ENCODE assay signal across 8 mouse cellular contexts in the genomic region with DNA sequence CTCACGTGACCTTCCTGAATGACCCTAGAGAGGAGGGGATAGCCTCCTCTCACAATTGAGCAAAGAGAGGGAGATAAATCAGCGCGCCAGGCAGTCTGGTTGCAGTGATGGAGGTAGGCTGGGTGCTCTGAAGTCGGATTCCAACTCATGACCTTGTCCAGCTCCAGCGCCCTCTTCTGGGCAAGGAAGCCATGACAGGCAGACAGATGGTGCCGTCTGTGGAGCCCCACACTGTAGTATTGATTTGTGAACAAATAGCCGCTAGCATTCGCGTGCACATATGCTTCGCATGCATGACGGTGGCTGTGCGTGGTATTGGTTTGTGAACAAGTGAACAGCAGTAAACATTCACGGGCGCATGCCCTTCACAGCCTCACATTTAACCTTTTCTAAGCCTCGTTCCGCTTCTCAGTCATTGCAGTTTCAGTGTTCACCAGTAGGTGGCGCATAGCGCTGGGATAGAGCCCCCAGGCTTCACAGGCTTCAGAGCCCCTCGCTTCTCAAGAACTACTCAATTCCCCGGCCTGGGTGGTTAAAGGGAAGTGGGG. TPM values are rescaled to one million over a fixed set of nuclear protein-coding genes. Genes with fewer than 3 reads are reported as not detected.
A peak's percentile ranks its signal among the peaks of the same experiment; 100 is the strongest.
DNase-seq lines count a peak whose midpoint lies in the region; ATAC-seq and TF ChIP-seq lines count a peak whose summit lies in the region.

No protein-coding gene starts in this region.

- peak overlapping the region; percentile 26 for H3K4me3 ChIP-seq in cortical plate, adult 2 months (ENCODE audit: insufficient read depth, low read length)

- DNase-seq in adipocyte (ENCODE audit: low spot score) = peak; percentile 79
- peak; percentile 55 to 59 for DNase-seq in gastrocnemius, adult 8-10 months (ENCODE audit: low spot score in 2 of 2)
- DNase-seq in hindlimb bud, embryonic 11.5 days (ENCODE audit: extremely low spot score, low read depth, low spot score) = peak; percentile 92
- DNase-seq in left cerebral cortex, adult 8-10 months (ENCODE audit: low spot score in 2 of 2) = peak; percentile 75 to 88
- peak; percentile 88 to 89 for DNase-seq in right cerebral cortex, adult 2 months (ENCODE audit: low spot score in 2 of 2)
- peak; percentile 51 for DNase-seq in urinary bladder, postnatal 10 days (ENCODE audit: low spot score)

- ATAC-seq in megakaryocyte, adult 5-6 weeks (ENCODE audit: poor library complexity, severe bottlenecking) = peak; percentile 93

- 0 out of 2 replicates have a peak, but pooled peaks have one; percentile 30 for TF ChIP-seq POLR2A in cortical plate, adult 2 months (IDR thresholded peaks at IDR 0.05; ENCODE audit: extremely low read depth, insufficient read depth, low read length)

- peaks cover 12% of the 10 kb centered on the region for H3K4me1 ChIP-seq in cortical plate, adult 2 months (ENCODE audit: control insufficient read depth, insufficient read depth, low read length)

- TF ChIP-seq CTCF in cortical plate, adult 2 months (IDR thresholded peaks at IDR 0.05; ENCODE audit: extremely low read depth, insufficient read depth, low read length) = peak; percentile 72

- H3K27ac ChIP-seq in cortical plate, adult 2 months (ENCODE audit: insufficient read depth, low read length) = 0 out of 2 replicates have a peak overlapping the region, but pooled peaks have one; percentile 1

RNA-seq across cellular contexts. Expression of a gene that starts 22.8 kb away (rescaled TPM):
- polyA plus RNA-seq in cortical plate, adult 2 months (2012; rRNA removed) = 3.9 and 5.3 TPM in 2 replicates
- total RNA-seq in gastrocnemius, adult 8-10 months (2022) = under 1 TPM; 0.17 to 0.34 (median 0.32) TPM
- 1 to 10 TPM; 2.4 to 4.3 (median 3.3) TPM for total RNA-seq in left cerebral cortex, adult 8-10 months (2022)
- total RNA-seq in megakaryocyte, adult 5-6 weeks (2015) = not detected in 2 replicates
- total RNA-seq in megakaryocyte, adult 5-6 weeks (2017) = not detected in 2 replicates

RNA-seq across cellular contexts. Expression of a gene that starts 33.5 kb away (rescaled TPM):
- 33.8 and 45.5 TPM in 2 replicates for polyA plus RNA-seq in cortical plate, adult 2 months (2012; rRNA removed)
- 1 to 10 TPM; 2.0 to 2.6 (median 2.2) TPM for total RNA-seq in gastrocnemius, adult 8-10 months (2022)
- 10 to 100 TPM; 47.3 to 65.0 (median 57.2) TPM for total RNA-seq in left cerebral cortex, adult 8-10 months (2022)
- total RNA-seq in megakaryocyte, adult 5-6 weeks (2015) = 66.8 and 92.8 TPM in 2 replicates
- total RNA-seq in megakaryocyte, adult 5-6 weeks (2017) = 93.0 and 99.7 TPM in 2 replicates

RNA-seq across cellular contexts. Expression of a gene that starts 37.7 kb away (rescaled TPM):
- 0.09 TPM in 1 of 2 replicates, not detected in the other for polyA plus RNA-seq in cortical plate, adult 2 months (2012; rRNA removed)
- not detected for total RNA-seq in gastrocnemius, adult 8-10 months (2022)
- under 1 TPM in 2 of 4 experiments, not detected in 2; 0.21 TPM for total RNA-seq in left cerebral cortex, adult 8-10 months (2022)
- not detected in 2 replicates for total RNA-seq in megakaryocyte, adult 5-6 weeks (2015)
- not detected in 2 replicates for total RNA-seq in megakaryocyte, adult 5-6 weeks (2017)

Comparison
In these comparisons a context has a peak if more than half of its experiments do, and no peak if none do; other contexts are left out.
1. Peak in every context shown above with its lines: DNase-seq, ATAC-seq, H3K4me3 ChIP-seq and H3K27ac ChIP-seq.
2. RNA of a gene that starts 33.5 kb away (total RNA-seq): 66.8 to 99.7 TPM in megakaryocyte, adult 5-6 weeks and 47.3 to 65.0 TPM in left cerebral cortex, adult 8-10 months; 2.0 to 2.6 TPM in gastrocnemius, adult 8-10 months; every median in the first group is over 10 times any median in the second.